Mouse (Mus musculus) myocyte (in vitro differentiated cells): ENCODE data around the gene Rbms3.

Source experiments
- CEBPB ChIP-seq: IDR thresholded peaks from 2 replicates; pipeline ENCODE4 v1.6.1; 2011; ENCODE audit warnings: mild to moderate bottlenecking, moderate library complexity; ENCODE audit not compliant: poor library complexity, insufficient read depth, severe bottlenecking
- E2F4 ChIP-seq: IDR thresholded peaks from one replicate; pipeline ENCODE4 v1.6.1; 2011; ENCODE audit warnings: mild to moderate bottlenecking, control low read depth, moderate library complexity; ENCODE audit not compliant: insufficient read depth
- MYOD1 ChIP-seq, 3 experiments: IDR thresholded peaks; one replicate each; pipeline ENCODE4 v1.6.1; 2011; ENCODE audit warnings: control low read depth in 2 of 3, low read depth in 2 of 3, mild to moderate bottlenecking in 2 of 3, moderate library complexity in 1 of 3; ENCODE audit not compliant: insufficient read length in 2 of 3, control insufficient read depth in 1 of 3
- POLR2A ChIP-seq: IDR thresholded peaks from one replicate; pipeline ENCODE4 v1.6.1; 2011; ENCODE audit warnings: low read depth, mild to moderate bottlenecking, control low read depth, moderate library complexity; ENCODE audit not compliant: insufficient read length
- POLR2AphosphoS2 ChIP-seq: IDR thresholded peaks from one replicate; pipeline ENCODE4 v1.6.1; 2011; ENCODE audit warnings: low read depth, control low read depth; ENCODE audit not compliant: insufficient read length
- REST ChIP-seq: IDR thresholded peaks from one replicate; pipeline ENCODE4 v1.6.1; 2011; ENCODE audit warnings: mild to moderate bottlenecking, control low read depth, moderate library complexity; ENCODE audit not compliant: insufficient read depth, insufficient read length
- TCF3 ChIP-seq: IDR thresholded peaks from one replicate; pipeline ENCODE4 v1.6.1; 2011; ENCODE audit warnings: low read depth, control low read depth; ENCODE audit not compliant: insufficient read length
- USF1 ChIP-seq: IDR thresholded peaks from one replicate; pipeline ENCODE4 v1.6.1; 2011; ENCODE audit warnings: low read depth, mild to moderate bottlenecking, control low read depth, moderate library complexity

DNA sequence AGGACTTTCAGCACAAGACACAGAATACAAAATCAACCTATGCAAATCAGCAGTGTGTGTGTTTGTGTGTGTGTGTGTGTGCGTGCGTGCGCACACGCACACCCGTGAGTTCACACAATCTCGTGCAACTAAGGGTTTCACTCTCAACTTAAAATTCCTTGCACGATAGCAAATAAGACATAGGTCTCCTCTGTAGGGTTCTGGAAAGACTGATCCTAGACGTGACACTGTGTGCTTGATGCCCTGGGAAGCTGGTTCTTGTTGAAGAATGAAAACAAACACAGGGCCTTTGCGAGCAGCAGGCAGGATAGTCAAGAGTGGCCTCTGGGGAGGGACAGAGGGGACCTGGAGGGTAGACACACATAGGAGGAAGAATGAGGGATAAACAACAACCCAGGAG, 544.0 kb downstream of the Rbms3 start:
- TF ChIP-seq POLR2A (no peak), E2F4 (no peak), USF1 (no peak), POLR2AphosphoS2 (no peak), TCF3 (no peak), CEBPB (no peak), REST (no peak), MYOD1 (IDR thresholded peaks at IDR 0.05; ENCODE audit: control insufficient read depth in 1 of 3, insufficient read length in 2 of 3, low read depth in 2 of 3) (no peak)
